Mouse (Mus musculus) c-Kit-positive CD71-positive TER-119-negative erythroid progenitor cells, embryonic 14.5 days (primary cell): Measurements from ENCODE around the gene Cdh13.

Source experiments
- DNase-seq: peaks from one replicate; pipeline ENCODE4 v3.0.0-alpha.2; 2013; ENCODE audit warnings: low read depth

The Cdh13 gene

GRCm38 (mm10) chr8:118951766-118952741 is 668.5 kb downstream of the Cdh13 start:
- no peak for DNase-seq

- no peak for DNase-seq
Observed at GRCm38 (mm10) chr8:118956109-118956508, 672.6 kb downstream of the Cdh13 start.

- DNase-seq: no peak
Observed at GRCm38 (mm10) chr8:118961877-118962545, 678.5 kb downstream of the Cdh13 start.

- DNase-seq: no peak
Observed at GRCm38 (mm10) chr8:118965101-118965840, 681.7 kb downstream of the Cdh13 start.

- DNase-seq: no peak
Observed at GRCm38 (mm10) chr8:118968896-118969295, 685.4 kb downstream of the Cdh13 start.

- no peak for DNase-seq
Observed at GRCm38 (mm10) chr8:118979800-118980199, 696.3 kb downstream of the Cdh13 start.

GRCm38 (mm10) chr8:118983724-118984123 is 700.2 kb downstream of the Cdh13 start:
- DNase-seq: no peak

GRCm38 (mm10) chr8:118986796-118987195 is 703.3 kb downstream of the Cdh13 start:
- DNase-seq: no peak

- no peak for DNase-seq
Observed at GRCm38 (mm10) chr8:118995641-118996188, 712.2 kb downstream of the Cdh13 start.

GRCm38 (mm10) chr8:119000595-119000994 is 717.1 kb downstream of the Cdh13 start:
- no peak for DNase-seq

- DNase-seq: no peak
Observed at GRCm38 (mm10) chr8:119004821-119005220, 721.3 kb downstream of the Cdh13 start.

GRCm38 (mm10) chr8:119018675-119019074 is 735.1 kb downstream of the Cdh13 start:
- no peak for DNase-seq

GRCm38 (mm10) chr8:119020781-119021180 is 737.2 kb downstream of the Cdh13 start:
- DNase-seq: no peak

- no peak for DNase-seq
Observed at GRCm38 (mm10) chr8:119021478-119021877, 737.9 kb downstream of the Cdh13 start.

GRCm38 (mm10) chr8:119022301-119022870 is 738.9 kb downstream of the Cdh13 start:
- no peak for DNase-seq

- DNase-seq: no peak
Observed at GRCm38 (mm10) chr8:119033398-119033797, 749.9 kb downstream of the Cdh13 start.

GRCm38 (mm10) chr8:119034037-119034436 is 750.5 kb downstream of the Cdh13 start:
- DNase-seq: no peak

GRCm38 (mm10) chr8:119035126-119035525 is 751.6 kb downstream of the Cdh13 start:
- DNase-seq: no peak

GRCm38 (mm10) chr8:119037571-119037970 is 754.0 kb downstream of the Cdh13 start:
- no peak for DNase-seq

GRCm38 (mm10) chr8:119039358-119039757 is 755.8 kb downstream of the Cdh13 start:
- no peak for DNase-seq

GRCm38 (mm10) chr8:119057876-119058275 is 774.3 kb downstream of the Cdh13 start:
- DNase-seq: no peak

GRCm38 (mm10) chr8:119061671-119062070 is 778.1 kb downstream of the Cdh13 start:
- DNase-seq: no peak
